Mouse (Mus musculus) erythroblast, embryonic 14.5 days (primary cell): ENCODE measurements around the gene Tmc5.

Experiments used
- GATA1 ChIP-seq: IDR thresholded peaks from 2 replicates; pipeline ENCODE4 v1.6.1; 2012; ENCODE audit warnings: low read length, inconsistent platforms, mixed read lengths
- TAL1 ChIP-seq: IDR thresholded peaks from 3 replicates; pipeline ENCODE4 v1.6.1; 2012; ENCODE audit warnings: low read length, inconsistent platforms, mixed read lengths

DNA sequence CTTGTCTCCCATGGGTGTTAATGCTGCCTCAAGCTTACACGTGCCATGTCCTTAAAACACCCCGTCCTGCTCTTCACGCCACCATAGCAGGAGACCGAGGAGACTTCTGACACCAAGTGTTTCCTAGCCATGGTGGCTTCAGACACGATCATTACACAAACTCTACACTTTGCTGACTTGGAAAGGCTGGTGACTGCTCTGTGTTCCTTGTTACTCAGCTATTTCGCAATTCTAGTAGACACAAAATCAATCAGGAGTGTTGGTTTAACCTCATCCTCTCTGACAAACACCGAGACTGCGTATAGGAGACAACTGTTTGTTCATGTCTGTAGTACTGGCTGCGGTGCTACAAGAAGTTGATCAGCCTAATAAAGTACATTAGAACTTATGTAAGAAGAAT lies 101.8 kb downstream of the Tmc5 start:
- no peak for TF ChIP-seq TAL1
- TF ChIP-seq GATA1, result no peak
